Mouse (Mus musculus): ENCODE measurements at regions not wholly inside any gene's neighbourhood (a gene's known extent, or its start where the extent isn't known, plus 50 kb on each side); places are given as distances from the start of the nearest gene placed in this dataset.

- TF ChIP-seq CTCF (IDR thresholded peaks at IDR 0.05) (no peak), EP300 (IDR thresholded peaks at IDR 0.05) (no peak)
Observed at GRCm38 (mm10) chr11:37830975-37831374, 595.2 kb upstream of the Tenm2 start.
